Mouse (Mus musculus) embryonic facial prominence, embryonic 10.5 days (tissue): ENCODE results near the gene Zfp114. TPM values are rescaled to one million over a fixed set of nuclear protein-coding genes. Genes with fewer than 3 reads are reported as not detected.
A peak's percentile ranks its signal among the peaks of the same experiment; 100 is the strongest.

Experiments
- DNase-seq: peaks from one replicate; pipeline ENCODE4 v3.0.0-alpha.2; 2017; ENCODE audit warnings: low spot score
- H3K27ac ChIP-seq: fragments of 300-500 bp; sonication (generic); replicated peaks from 2 replicates; pipeline ENCODE4 v1.5.1; 2016; ENCODE audit warnings: mild to moderate bottlenecking
- H3K27me3 ChIP-seq: fragments of 300-500 bp; sonication (generic); replicated peaks from 2 replicates; pipeline ENCODE4 v1.6.1; 2016; ENCODE audit warnings: low read depth, mild to moderate bottlenecking; ENCODE audit not compliant: poor library complexity, severe bottlenecking
- H3K36me3 ChIP-seq: fragments of 300-500 bp; sonication (generic); replicated peaks from 2 replicates; pipeline ENCODE4 v1.6.1; 2016; ENCODE audit warnings: mild to moderate bottlenecking, moderate library complexity
- H3K4me1 ChIP-seq: fragments of 300-500 bp; sonication (generic); 2 replicates; pipeline ENCODE4 v1.6.1; 2016
- H3K4me3 ChIP-seq: fragments of 300-500 bp; sonication (generic); 2 replicates; pipeline ENCODE4 v1.5.1; 2016; ENCODE audit warnings: mild to moderate bottlenecking, moderate library complexity
- H3K9me3 ChIP-seq: fragments of 300-500 bp; sonication (generic); 2 replicates; pipeline ENCODE4 v1.6.1; 2016; ENCODE audit warnings: mild to moderate bottlenecking
- WGBS: fragments of 180-500 bp; shearing (Covaris S2); methylation state at CpG from one replicate; pipeline ENCODE4 v1.1.7; 2016; 5-methylcytosine and 5-hydroxymethylcytosine counted together
- polyA plus RNA-seq: library from polyadenylated mRNA; unstranded; fragments of >200 nt; fragmentation: Nextera tagmentation; extraction: Ambion mirVana; gene quantifications from 2 replicates; pipeline ENCODE4 v1.2.1, GENCODE M21; 2016

The Zfp114 gene
- polyA plus RNA-seq, 1 experiment from 2014 or later = 5.2 TPM

- no peak for DNase-seq
- WGBS = 93% methylated on average over 4 of the region's 4 CpGs
- Histone ChIP-seq H3K36me3 (peaks cover 86% of the 10 kb centered on the region), H3K27ac (no peak overlapping the region), H3K4me1 (no peaks in the 10 kb centered on the region), H3K4me3 (no peak overlapping the region), H3K9me3 (peaks cover 33% of the 10 kb centered on the region), H3K27me3 (no peaks in the 10 kb centered on the region)
Observed at GRCm38 (mm10) chr7:24196961-24197360, 22.1 kb downstream of the Zfp114 start.

GRCm38 (mm10) chr7:24207488-24208261, 32.8 kb downstream of the Zfp114 start:
- Histone ChIP-seq H3K27me3 (no peaks in the 10 kb centered on the region), H3K4me1 (peaks cover 5% of the 10 kb centered on the region), H3K36me3 (peaks cover 39% of the 10 kb centered on the region), H3K27ac (peak overlapping the region; percentile 90), H3K4me3 (peak overlapping the region; percentile 68), H3K9me3 (no peaks in the 10 kb centered on the region)
- 19% methylated on average over 24 of the region's 24 CpGs for WGBS
- peak; percentile 75 for DNase-seq

GRCm38 (mm10) chr7:24208282-24208886, 33.5 kb downstream of the Zfp114 start:
- H3K27me3 ChIP-seq = no peaks in the 10 kb centered on the region
- peak overlapping the region; percentile 90; the same call in 1 of the 2 replicates for H3K27ac ChIP-seq
- DNase-seq = no peak
- 55% methylated on average over 7 of the region's 7 CpGs for WGBS
- peak overlapping the region; percentile 68 for H3K4me3 ChIP-seq
- H3K9me3 ChIP-seq = no peaks in the 10 kb centered on the region
- peaks cover 32% of the 10 kb centered on the region for H3K36me3 ChIP-seq
- H3K4me1 ChIP-seq = peaks cover 5% of the 10 kb centered on the region

DNA sequence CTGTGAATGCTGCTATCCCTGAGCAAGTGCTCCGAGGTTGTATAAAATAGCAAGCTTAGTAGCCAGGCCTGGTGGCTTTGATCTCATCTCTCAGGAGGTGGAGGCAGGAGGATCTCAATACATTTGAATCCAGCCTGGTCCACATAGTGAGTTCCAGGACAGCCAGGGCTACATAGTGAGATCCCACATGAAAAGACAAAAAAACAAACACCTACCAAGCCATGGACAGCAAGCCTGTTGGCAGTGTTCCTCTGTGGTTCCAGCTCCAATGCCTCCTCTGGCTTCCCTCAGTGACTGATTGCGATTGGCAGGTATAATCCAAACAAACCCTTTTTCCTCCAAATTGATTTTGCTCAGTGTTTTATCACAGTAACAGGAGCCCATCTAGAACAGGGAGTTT, 35.4 kb downstream of the Zfp114 start:
- DNase-seq = no peak
- peaks cover 13% of the 10 kb centered on the region for H3K36me3 ChIP-seq
- no peaks in the 10 kb centered on the region for H3K27me3 ChIP-seq
- H3K4me1 ChIP-seq = peaks cover 5% of the 10 kb centered on the region
- no peak overlapping the region for H3K27ac ChIP-seq
- no peaks in the 10 kb centered on the region for H3K9me3 ChIP-seq
- 92% methylated on average over 2 of the region's 2 CpGs for WGBS
- H3K4me3 ChIP-seq = no peak overlapping the region

DNA sequence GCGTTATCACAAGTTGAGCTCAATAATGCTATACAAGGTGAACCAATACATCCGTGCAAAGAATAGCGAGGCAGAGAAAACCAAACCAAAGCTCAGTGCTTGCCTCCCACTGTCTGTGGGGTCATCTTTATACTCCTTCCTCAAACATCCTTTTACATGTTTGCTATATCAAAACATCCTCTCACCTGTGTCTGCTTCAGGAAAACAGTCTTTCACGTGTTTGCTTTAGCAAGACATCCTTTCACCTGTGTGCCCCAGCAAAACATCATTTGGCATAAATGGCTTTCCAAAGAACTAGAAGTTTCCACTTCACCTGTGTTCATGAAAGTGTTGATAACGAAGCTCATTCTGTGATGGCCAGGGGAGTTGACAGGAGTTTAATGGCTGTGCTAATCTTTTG, 36.5 kb downstream of the Zfp114 start, which contains the start of gene Zfp111:
Gene Zfp111, minus strand, starts transcription at position 101 of the 400 bp plus-strand sequence.
- Histone ChIP-seq H3K4me1 (peaks cover 5% of the 10 kb centered on the region), H3K9me3 (no peaks in the 10 kb centered on the region), H3K36me3 (peaks cover 3% of the 10 kb centered on the region; the same call in 1 of the 2 replicates), H3K27ac (no peak within 1 kb of the TSS), H3K4me3 (no peak within 1 kb of the TSS), H3K27me3 (no peaks in the 10 kb centered on the region)
- 83% methylated on average over 5 of the region's 5 CpGs for WGBS
- DNase-seq = no peak

Other genes starting within 250 kb of the Zfp114 start
- not detected in 2 replicates for gene Vmn1r179, start 248.1 kb upstream of the Zfp114 start, polyA plus RNA-seq
- not detected in 2 replicates for gene Vmn1r180, start 224.4 kb upstream of the Zfp114 start, polyA plus RNA-seq
- gene Vmn1r181, start 200.4 kb upstream of the Zfp114 start, polyA plus RNA-seq = not detected in 2 replicates
- not detected in 2 replicates for gene V1rd19, start 173.4 kb upstream of the Zfp114 start, polyA plus RNA-seq
- not detected in 2 replicates for gene Vmn1r183, start 121.8 kb upstream of the Zfp114 start, polyA plus RNA-seq
- 28.9 and 30.0 TPM in 2 replicates for gene Zfp180, start 93.1 kb upstream of the Zfp114 start, polyA plus RNA-seq
- gene Zfp112, start 62.7 kb upstream of the Zfp114 start, polyA plus RNA-seq = 3.2 and 4.7 TPM in 2 replicates
- 15.3 and 15.7 TPM in 2 replicates for gene Zfp235, start 40.9 kb upstream of the Zfp114 start, polyA plus RNA-seq
- gene Zfp111, start 36.4 kb downstream of the Zfp114 start, polyA plus RNA-seq = 10.7 and 11.1 TPM in 2 replicates
- gene Zfp109, start 62.5 kb downstream of the Zfp114 start, polyA plus RNA-seq = 5.7 and 6.7 TPM in 2 replicates
- gene Zfp108, start 79.7 kb downstream of the Zfp114 start, polyA plus RNA-seq = 2.4 and 3.1 TPM in 2 replicates
- gene Zfp93, start 95.4 kb downstream of the Zfp114 start, polyA plus RNA-seq = 8.2 and 8.6 TPM in 2 replicates
- gene Zfp61, start 126.2 kb downstream of the Zfp114 start, polyA plus RNA-seq = 46.4 and 47.7 TPM in 2 replicates
- gene Zfp94, start 141.6 kb downstream of the Zfp114 start, polyA plus RNA-seq = 13.8 and 13.9 TPM in 2 replicates
- gene Tescl, start 158.9 kb downstream of the Zfp114 start, polyA plus RNA-seq = 0.17 TPM in 1 of 2 replicates, not detected in the other
- not detected in 2 replicates for gene Lypd5, start 174.1 kb downstream of the Zfp114 start, polyA plus RNA-seq
- gene Kcnn4, start 195.2 kb downstream of the Zfp114 start, polyA plus RNA-seq = 3.0 and 3.5 TPM in 2 replicates
- 25.8 and 26.3 TPM in 2 replicates for gene Smg9, start 224.6 kb downstream of the Zfp114 start, polyA plus RNA-seq